Mouse (Mus musculus) MEL (cell line): Measurements from ENCODE around the gene Morn1. TPM values are rescaled to one million over a fixed set of nuclear protein-coding genes. Genes with fewer than 3 reads are reported as not detected.

ENCODE experiments used
- DNase-seq: peaks from one replicate; pipeline ENCODE4 v3.0.0; 2011; ENCODE audit warnings: low read depth, low spot score
- H3K27ac ChIP-seq: 2 replicates; pipeline ENCODE4 v1.5.1; 2012; ENCODE audit warnings: low read depth, mild to moderate bottlenecking, control low read depth, low read length, moderate library complexity; ENCODE audit not compliant: control insufficient read depth
- H3K27me3 ChIP-seq, 2 experiments: fragments of 150-350 bp in 1 of 2; sonication (generic) in 1 of 2; 2 replicates each; pipeline ENCODE4 v1.6.1; 2012; ENCODE audit warnings: low read length in 2 of 2, mild to moderate bottlenecking in 2 of 2, improper control_type of control experiment in 1 of 2, moderate library complexity in 1 of 2; ENCODE audit not compliant: insufficient read depth in 2 of 2, control insufficient read depth in 1 of 2
- H3K36me3 ChIP-seq, 2 experiments: 2 replicates each; pipeline ENCODE4 v1.6.1; 2012 to 2014; ENCODE audit warnings: low read length in 2 of 2, improper control_type of control experiment in 1 of 2, inconsistent platforms in 1 of 2, mild to moderate bottlenecking in 1 of 2; ENCODE audit not compliant: insufficient read depth in 2 of 2, control insufficient read depth in 1 of 2
- H3K4me1 ChIP-seq, 2 experiments: fragments of 150-350 bp in 1 of 2; sonication (generic) in 1 of 2; 2 replicates each; pipeline ENCODE4 v1.6.1; 2012; ENCODE audit warnings: low read length in 2 of 2, improper control_type of control experiment in 1 of 2, mild to moderate bottlenecking in 1 of 2; ENCODE audit not compliant: insufficient read depth in 2 of 2, control insufficient read depth in 1 of 2
- H3K4me3 ChIP-seq, 2 experiments: fragments of 150-350 bp in 1 of 2; sonication (generic) in 1 of 2; 2 replicates each; pipeline ENCODE4 v1.5.1; 2012; ENCODE audit warnings: low read depth in 2 of 2, low read length in 2 of 2, mild to moderate bottlenecking in 2 of 2, moderate library complexity in 2 of 2, control low read depth in 1 of 2, improper control_type of control experiment in 1 of 2; ENCODE audit not compliant: control insufficient read depth in 1 of 2, insufficient read depth in 1 of 2
- H3K79me2 ChIP-seq: 2 replicates; pipeline ENCODE4 v1.6.1; 2012; ENCODE audit warnings: mild to moderate bottlenecking, low read length, moderate library complexity; ENCODE audit not compliant: control insufficient read depth, poor library complexity, insufficient read depth
- H3K9ac ChIP-seq: 2 replicates; pipeline ENCODE4 v1.6.1; 2012; ENCODE audit warnings: low read depth, mild to moderate bottlenecking, control low read depth, low read length, moderate library complexity; ENCODE audit not compliant: control insufficient read depth, poor library complexity, severe bottlenecking
- H3K9me3 ChIP-seq: fragments of 150-350 bp; sonication (generic); replicated peaks from 2 replicates; pipeline ENCODE4 v1.6.1; 2012; ENCODE audit warnings: mild to moderate bottlenecking, low read length, improper control_type of control experiment, moderate library complexity; ENCODE audit not compliant: insufficient read depth
- BHLHE40 ChIP-seq: IDR thresholded peaks from 2 replicates; pipeline ENCODE4 v1.6.1; 2012; ENCODE audit warnings: low read depth, mild to moderate bottlenecking, inconsistent platforms, low read length, improper control_type of control experiment, borderline replicate concordance
- CHD1 ChIP-seq: IDR thresholded peaks from 2 replicates; pipeline ENCODE4 v1.6.1; 2012; ENCODE audit warnings: low read depth, mild to moderate bottlenecking, inconsistent platforms, low read length, improper control_type of control experiment
- CTCF ChIP-seq, 3 experiments: IDR thresholded peaks in 2 of 3; conservative IDR thresholded peaks in 1 of 3; 2 replicates each; pipeline ENCODE4 v1.5.1; 2011 to 2012; ENCODE audit warnings: low read length in 3 of 3, low read depth in 2 of 3, mild to moderate bottlenecking in 2 of 3, improper control_type of control experiment in 1 of 3, inconsistent platforms in 1 of 3, mixed read lengths in 1 of 3, moderate library complexity in 1 of 3; ENCODE audit not compliant: control insufficient read depth in 1 of 3, insufficient read depth in 1 of 3, poor library complexity in 1 of 3, severe bottlenecking in 1 of 3
- GABPA ChIP-seq: IDR thresholded peaks from 2 replicates; pipeline ENCODE4 v1.6.1; 2012; ENCODE audit warnings: low read depth, mild to moderate bottlenecking, inconsistent platforms, low read length, improper control_type of control experiment, moderate library complexity
- HCFC1 ChIP-seq: IDR thresholded peaks from 2 replicates; pipeline ENCODE4 v1.6.1; 2012; ENCODE audit warnings: low read depth, mild to moderate bottlenecking, inconsistent platforms, low read length, improper control_type of control experiment, moderate library complexity
- KAT2A ChIP-seq: conservative IDR thresholded peaks from 2 replicates; pipeline ENCODE4 v1.6.1; 2012; ENCODE audit warnings: low read depth, low read length, improper control_type of control experiment, inconsistent platforms
- MAX ChIP-seq: IDR thresholded peaks from 2 replicates; pipeline ENCODE4 v1.6.1; 2011; ENCODE audit warnings: low read length, improper control_type of control experiment
- MXI1 ChIP-seq: IDR thresholded peaks from 2 replicates; pipeline ENCODE4 v1.6.1; 2011; ENCODE audit warnings: mild to moderate bottlenecking, low read depth, low read length, improper control_type of control experiment
- NELFE ChIP-seq: IDR thresholded peaks from 2 replicates; pipeline ENCODE4 v1.6.1; 2011; ENCODE audit warnings: low read depth, low read length, improper control_type of control experiment
- POLR2AphosphoS2 ChIP-seq: IDR thresholded peaks from 2 replicates; pipeline ENCODE4 v1.6.1; 2011; ENCODE audit warnings: low read length, improper control_type of control experiment
- POLR2AphosphoS5 ChIP-seq: IDR thresholded peaks from 2 replicates; pipeline ENCODE4 v1.6.1; 2012; ENCODE audit warnings: low read depth, borderline replicate concordance, mild to moderate bottlenecking, inconsistent platforms, low read length, moderate library complexity, mixed read lengths
- RCOR1 ChIP-seq: IDR thresholded peaks from 2 replicates; pipeline ENCODE4 v1.6.1; 2012; ENCODE audit warnings: low read depth, mild to moderate bottlenecking, inconsistent platforms, low read length, improper control_type of control experiment
- SMC3 ChIP-seq: IDR thresholded peaks from 2 replicates; pipeline ENCODE4 v1.6.1; 2011; ENCODE audit warnings: low read depth, low read length, improper control_type of control experiment
- TBP ChIP-seq: IDR thresholded peaks from 2 replicates; pipeline ENCODE4 v1.8.0; 2011; ENCODE audit warnings: low read depth, low read length, improper control_type of control experiment
- UBTF ChIP-seq: IDR thresholded peaks from 2 replicates; pipeline ENCODE4 v1.6.1; 2012; ENCODE audit warnings: low read depth, mild to moderate bottlenecking, inconsistent platforms, low read length, improper control_type of control experiment, moderate library complexity, borderline replicate concordance; ENCODE audit not compliant: insufficient read depth
- ZC3H11A ChIP-seq: IDR thresholded peaks from 2 replicates; pipeline ENCODE4 v1.6.1; 2012; ENCODE audit warnings: low read depth, mild to moderate bottlenecking, inconsistent platforms, low read length, improper control_type of control experiment
- ZKSCAN1 ChIP-seq: IDR thresholded peaks from 2 replicates; pipeline ENCODE4 v1.6.1; 2012; ENCODE audit warnings: low read depth, mild to moderate bottlenecking, inconsistent platforms, low read length, improper control_type of control experiment, moderate library complexity
- ZMIZ1 ChIP-seq: IDR thresholded peaks from 2 replicates; pipeline ENCODE4 v1.6.1; 2012; ENCODE audit warnings: low read depth, mild to moderate bottlenecking, inconsistent platforms, low read length, improper control_type of control experiment, moderate library complexity
- polyA plus RNA-seq, 2 experiments: library from polyadenylated mRNA; stranded (reverse) in 1 of 2; unstranded in 1 of 2; fragments of >175 nt in 1 of 2; fragments of >200 nt in 1 of 2; gene quantifications; 2 replicates each; pipeline versions ENCODE4 v1.2.1 to v1.2.4; 2012; ENCODE audit warnings: low replicate concordance in 2 of 2, low read depth in 1 of 2; ENCODE audit not compliant: insufficient read length in 2 of 2, insufficient read depth in 1 of 2, missing spikeins in 1 of 2
- total RNA-seq: library from RNA; depleted of rRNA; stranded (reverse); fragments of 300-350 nt; gene quantifications from 2 replicates; pipeline ENCODE4 v1.2.3, GENCODE M21; 2012

Gene Morn1
- total and polyA plus RNA-seq, 3 experiments: 4.1 to 4.4 TPM; not detected in 1

DNA sequence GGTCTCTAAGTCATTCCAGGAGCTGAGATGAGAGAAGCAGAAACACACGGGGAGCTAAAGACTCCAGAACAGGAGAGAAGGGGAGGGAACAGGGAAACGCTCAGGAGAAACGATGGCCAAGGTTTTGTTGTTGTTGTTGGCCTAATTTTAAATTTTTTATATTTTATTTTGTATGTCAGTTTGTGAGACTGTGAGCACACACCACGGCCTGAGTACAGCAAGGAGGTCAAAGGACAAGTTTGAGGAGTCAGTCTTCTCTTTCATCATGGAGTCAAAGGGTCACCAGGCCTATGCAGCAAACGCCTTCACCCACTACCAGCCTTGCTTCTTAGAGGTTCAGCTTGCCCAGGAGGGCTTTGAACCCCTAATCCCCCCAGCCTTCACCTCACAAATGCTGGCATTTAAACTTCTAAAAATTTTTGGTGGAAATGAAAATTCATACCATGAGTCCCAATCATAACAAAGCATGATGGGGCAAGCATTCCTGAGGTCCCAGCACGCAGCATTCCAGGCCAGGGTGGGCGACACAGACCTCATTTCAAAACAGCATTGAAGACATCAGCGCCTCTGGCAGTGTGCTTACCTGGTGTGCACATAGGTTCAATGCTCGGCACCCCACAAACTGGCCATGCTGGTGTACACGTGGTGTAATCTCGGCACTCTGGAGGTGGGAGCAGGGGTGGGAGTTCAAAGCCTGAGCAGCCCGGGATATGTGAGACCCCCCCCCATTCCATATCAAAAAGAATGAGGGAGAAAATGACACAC lies 53.1 kb downstream of the Morn1 start:
- H3K4me3 ChIP-seq: no peak overlapping the region
- TF ChIP-seq ZKSCAN1 (no peak), ZC3H11A (no peak)
- no peak overlapping the region for H3K9ac ChIP-seq
- no peak overlapping the region for H3K27ac ChIP-seq
- no peaks in the 10 kb centered on the region for H3K36me3 ChIP-seq
- H3K79me2 ChIP-seq: no peaks in the 10 kb centered on the region
- no peak for DNase-seq
- no peaks in the 10 kb centered on the region for H3K9me3 ChIP-seq
- no peaks in the 10 kb centered on the region for H3K4me1 ChIP-seq
- no peaks in the 10 kb centered on the region for H3K27me3 ChIP-seq

GRCm38 (mm10) chr4:155140150-155140549 lies 53.8 kb downstream of the Morn1 start:
- H3K4me3 ChIP-seq: no peak overlapping the region
- no peak overlapping the region for H3K9ac ChIP-seq
- H3K79me2 ChIP-seq: no peaks in the 10 kb centered on the region
- TF ChIP-seq ZMIZ1: no peak
- no peak for TF ChIP-seq MAX
- TF ChIP-seq TBP: no peak
- TF ChIP-seq CTCF (IDR thresholded peaks at IDR 0.05 in 2 of 3, conservative IDR thresholded peaks at IDR 0.05 in 1 of 3; ENCODE audit: control insufficient read depth in 1 of 3, insufficient read depth in 1 of 3, low read depth in 2 of 3, low read length in 3 of 3, poor library complexity in 1 of 3, severe bottlenecking in 1 of 3): no peak
- no peak for TF ChIP-seq GABPA
- H3K27me3 ChIP-seq: no peaks in the 10 kb centered on the region
- H3K4me1 ChIP-seq: no peaks in the 10 kb centered on the region
- H3K27ac ChIP-seq: no peak overlapping the region
- no peaks in the 10 kb centered on the region for H3K36me3 ChIP-seq
- no peak for DNase-seq
- H3K9me3 ChIP-seq: no peaks in the 10 kb centered on the region

GRCm38 (mm10) chr4:155140795-155141265 lies 54.5 kb downstream of the Morn1 start:
- no peaks in the 10 kb centered on the region for H3K79me2 ChIP-seq
- no peak overlapping the region for H3K4me3 ChIP-seq
- H3K4me1 ChIP-seq: no peaks in the 10 kb centered on the region
- TF ChIP-seq CTCF (IDR thresholded peaks at IDR 0.05 in 2 of 3, conservative IDR thresholded peaks at IDR 0.05 in 1 of 3; ENCODE audit: control insufficient read depth in 1 of 3, insufficient read depth in 1 of 3, low read depth in 2 of 3, low read length in 3 of 3, poor library complexity in 1 of 3, severe bottlenecking in 1 of 3): no peak
- TF ChIP-seq MXI1: no peak
- no peak for TF ChIP-seq ZKSCAN1
- no peak for TF ChIP-seq GABPA
- no peak for TF ChIP-seq SMC3
- no peak for TF ChIP-seq POLR2AphosphoS5
- no peak for TF ChIP-seq RCOR1
- TF ChIP-seq UBTF: no peak
- no peak for TF ChIP-seq MAX
- TF ChIP-seq POLR2AphosphoS2: no peak
- no peak for TF ChIP-seq HCFC1
- TF ChIP-seq CHD1: no peak
- no peak for TF ChIP-seq TBP
- TF ChIP-seq BHLHE40: no peak
- no peak for TF ChIP-seq KAT2A
- no peak for TF ChIP-seq NELFE
- TF ChIP-seq, all 39 proteins: peak for 0
- no peak overlapping the region for H3K9ac ChIP-seq
- H3K27ac ChIP-seq: no peak overlapping the region
- H3K27me3 ChIP-seq: no peaks in the 10 kb centered on the region
- DNase-seq: no peak
- no peaks in the 10 kb centered on the region for H3K36me3 ChIP-seq
- no peaks in the 10 kb centered on the region for H3K9me3 ChIP-seq
